ENCODE assay signal across 35 mouse cellular contexts in genomic region chr3:126870688-126871087, GRCm38 (mm10).
"Had no signal": no experiment of that assay in that cellular context is flagged by ENCODE, and none has a peak within 500 bp of the region (broad histone marks: within the 10 kb centered on the region; RNA-seq: fewer than 3 reads in every experiment).

No protein-coding gene starts in this region.

- H3K4me1 ChIP-seq: heart, embryonic 10.5 days; heart, embryonic 12.5 days; heart, embryonic 13.5 days; heart, embryonic 15.5 days; hindbrain, embryonic 10.5 days; hindbrain, embryonic 12.5 days; hindbrain, embryonic 13.5 days; hindbrain, embryonic 15.5 days; intestine, embryonic 15.5 days; kidney, embryonic 15.5 days had no signal

- ATAC-seq: hindbrain, embryonic 16.5 days; hindbrain, postnatal 0 days; inflammation-experienced regulatory T-cells, adult 6 months; intestine, embryonic 15.5 days; intestine, embryonic 16.5 days; intestine, postnatal 0 days had no signal

- H3K27me3 ChIP-seq: heart, embryonic 12.5 days; heart, embryonic 13.5 days; heart, embryonic 15.5 days; hindbrain, embryonic 12.5 days; hindbrain, embryonic 13.5 days; hindbrain, embryonic 15.5 days; intestine, embryonic 15.5 days; kidney, embryonic 15.5 days had no signal

- H3K4me2 ChIP-seq: heart, embryonic 11.5 days; heart, embryonic 12.5 days; heart, embryonic 13.5 days; heart, embryonic 15.5 days; hindbrain, embryonic 12.5 days; hindbrain, embryonic 13.5 days; hindbrain, embryonic 14.5 days; hindbrain, embryonic 15.5 days; intestine, embryonic 15.5 days; kidney, embryonic 15.5 days had no signal

- H3K4me3 ChIP-seq: heart, embryonic 10.5 days; heart, embryonic 12.5 days; heart, embryonic 13.5 days; heart, embryonic 15.5 days; hindbrain, embryonic 10.5 days; hindbrain, embryonic 12.5 days; hindbrain, embryonic 13.5 days; hindbrain, embryonic 15.5 days; intestine, embryonic 15.5 days; kidney, embryonic 15.5 days; layer of hippocampus, adult 2 months had no signal

- H3K9me3 ChIP-seq: heart, embryonic 10.5 days; heart, embryonic 12.5 days; heart, embryonic 13.5 days; heart, embryonic 15.5 days; hindbrain, embryonic 10.5 days; hindbrain, embryonic 12.5 days; hindbrain, embryonic 13.5 days; hindbrain, embryonic 15.5 days; intestine, embryonic 15.5 days; kidney, embryonic 15.5 days had no signal

- H3K36me3 ChIP-seq: heart, embryonic 10.5 days; heart, embryonic 12.5 days; heart, embryonic 13.5 days; heart, embryonic 15.5 days; hindbrain, embryonic 10.5 days; hindbrain, embryonic 12.5 days; hindbrain, embryonic 13.5 days; hindbrain, embryonic 15.5 days; intestine, embryonic 15.5 days; kidney, embryonic 15.5 days had no signal

- H3K9ac ChIP-seq: heart, embryonic 12.5 days; heart, embryonic 13.5 days; heart, embryonic 15.5 days; hindbrain, embryonic 12.5 days; hindbrain, embryonic 13.5 days; hindbrain, embryonic 14.5 days; hindbrain, embryonic 15.5 days; intestine, embryonic 15.5 days; kidney, embryonic 15.5 days had no signal

- DNase-seq: heart, postnatal 10 days; heart, postnatal 14 days; heart, postnatal 36 days; heart, postnatal 4 days; kidney, adult 11 months; kidney, adult 18-20 months; kidney, adult 2 months; kidney, adult 8-10 months; kidney, adult 9 months; kidney, postnatal 10 days; kidney, postnatal 14 days; kidney, postnatal 25 days; kidney, postnatal 36 days; kidney, postnatal 4 days; layer of hippocampus, adult 9-11 months; layer of hippocampus, postnatal 36 days had no signal

- H3K27ac ChIP-seq: heart, embryonic 10.5 days; heart, embryonic 13.5 days; heart, embryonic 15.5 days; hindbrain, embryonic 10.5 days; hindbrain, embryonic 12.5 days; hindbrain, embryonic 13.5 days; hindbrain, embryonic 14.5 days; hindbrain, embryonic 15.5 days; hindbrain, postnatal 0 days; intestine, embryonic 15.5 days; kidney, embryonic 15.5 days; kidney, postnatal 0 days; layer of hippocampus, adult 2 months had no signal
